Mouse (Mus musculus) cortical plate, adult 2 months (tissue): ENCODE data around the gene Apof. TPM values are rescaled to one million over a fixed set of nuclear protein-coding genes. Genes with fewer than 3 reads are reported as not detected.

Source experiments
- H3K27ac ChIP-seq: fragments of 200-500 bp; 2 replicates; pipeline ENCODE4 v1.5.1; 2012; ENCODE audit warnings: low read length, control low read depth, inconsistent platforms; ENCODE audit not compliant: insufficient read depth
- H3K4me1 ChIP-seq: fragments of 200-500 bp; 2 replicates; pipeline ENCODE4 v1.6.1; 2011; ENCODE audit warnings: low read length; ENCODE audit not compliant: control insufficient read depth, insufficient read depth
- H3K4me3 ChIP-seq: fragments of 200-500 bp; 2 replicates; pipeline ENCODE4 v1.5.1; 2011; ENCODE audit warnings: mild to moderate bottlenecking, low read length, control low read depth; ENCODE audit not compliant: insufficient read depth
- CTCF ChIP-seq: fragments of 200-500 bp; IDR thresholded peaks from 2 replicates; pipeline ENCODE4 v1.5.1; 2011; ENCODE audit warnings: mild to moderate bottlenecking, control low read depth, low read length; ENCODE audit not compliant: insufficient read depth; ENCODE audit errors: extremely low read depth
- POLR2A ChIP-seq: fragments of 200-500 bp; IDR thresholded peaks from 2 replicates; pipeline ENCODE4 v1.6.1; 2011; ENCODE audit warnings: mild to moderate bottlenecking, low read length, control low read depth; ENCODE audit not compliant: insufficient read depth; ENCODE audit errors: extremely low read depth
- polyA plus RNA-seq: library from polyadenylated mRNA; depleted of rRNA; stranded (reverse); fragments of >200 nt; gene quantifications from 2 replicates; pipeline ENCODE4 v1.2.3, GENCODE M21; 2012; rRNA removed

Gene Apof
- 0.23 and 0.29 TPM in 2 replicates for polyA plus RNA-seq

- no peak for TF ChIP-seq CTCF
- TF ChIP-seq POLR2A: no peak
- Histone ChIP-seq H3K4me3 (no peak within 1 kb of the TSS), H3K27ac (no peak within 1 kb of the TSS), H3K4me1 (0 out of 2 replicates have a peak, but pooled peaks cover 1% of the 10 kb centered on the region)
These were observed at the start of gene Apof for GRCm38 (mm10) chr10:128268371-128268770. Apof (plus strand) TSS chr10:128268671.

DNA sequence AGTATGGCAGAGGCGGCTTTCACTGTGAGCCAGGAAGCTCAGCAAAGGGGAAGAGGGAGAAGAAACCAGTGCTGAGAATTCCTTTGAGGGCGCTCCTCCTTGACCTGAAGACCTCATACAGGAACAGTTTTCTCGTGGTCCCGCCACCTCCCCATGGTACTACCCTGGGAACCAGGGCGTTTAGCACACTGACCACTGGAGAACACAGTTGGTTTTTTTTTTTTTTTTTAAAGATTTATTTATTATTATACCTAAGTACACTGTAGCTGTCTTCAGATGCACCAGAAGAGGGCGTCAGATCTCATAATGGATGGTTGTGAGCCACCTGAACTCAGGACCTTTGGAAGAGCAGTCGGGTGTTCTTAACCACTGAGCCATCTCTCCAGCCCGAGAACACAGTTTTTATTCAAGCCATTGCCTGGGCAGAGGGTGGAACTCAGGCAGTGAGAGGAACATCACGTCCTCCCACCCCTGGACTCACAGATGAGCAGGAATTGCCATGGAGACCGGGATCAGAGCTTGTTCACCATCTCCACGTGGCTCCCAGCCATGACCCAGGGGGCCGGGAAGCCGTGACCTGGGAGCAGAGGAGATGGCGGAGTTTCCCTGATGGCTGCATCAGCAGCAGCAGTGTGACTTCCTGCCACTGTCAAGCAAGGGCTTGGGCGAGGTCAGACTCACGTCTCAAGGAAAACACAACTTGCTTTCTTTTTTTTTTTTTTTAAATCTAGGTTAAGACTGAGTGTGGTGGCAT is 46.8 kb upstream of the Apof start:
- H3K27ac ChIP-seq: no peak overlapping the region
- no peak overlapping the region for H3K4me3 ChIP-seq
- TF ChIP-seq CTCF: no peak
- no peak for TF ChIP-seq POLR2A
- no peaks in the 10 kb centered on the region; the same call in 1 of the 2 replicates for H3K4me1 ChIP-seq

- no peak for TF ChIP-seq CTCF
- no peak overlapping the region for H3K27ac ChIP-seq
- no peak overlapping the region for H3K4me3 ChIP-seq
- no peaks in the 10 kb centered on the region; the same call in 1 of the 2 replicates for H3K4me1 ChIP-seq
These were observed 43.4 kb upstream of the Apof start for GRCm38 (mm10) chr10:128225064-128225463.

GRCm38 (mm10) chr10:128225538-128225937 is 42.9 kb upstream of the Apof start, which contains the start of gene Mip:
Mip (plus strand) TSS chr10:128225838.
- no peak within 1 kb of the TSS for H3K4me3 ChIP-seq
- no peak within 1 kb of the TSS for H3K27ac ChIP-seq
- TF ChIP-seq CTCF: no peak
- TF ChIP-seq POLR2A: no peak
- no peaks in the 10 kb centered on the region; the same call in 1 of the 2 replicates for H3K4me1 ChIP-seq

DNA sequence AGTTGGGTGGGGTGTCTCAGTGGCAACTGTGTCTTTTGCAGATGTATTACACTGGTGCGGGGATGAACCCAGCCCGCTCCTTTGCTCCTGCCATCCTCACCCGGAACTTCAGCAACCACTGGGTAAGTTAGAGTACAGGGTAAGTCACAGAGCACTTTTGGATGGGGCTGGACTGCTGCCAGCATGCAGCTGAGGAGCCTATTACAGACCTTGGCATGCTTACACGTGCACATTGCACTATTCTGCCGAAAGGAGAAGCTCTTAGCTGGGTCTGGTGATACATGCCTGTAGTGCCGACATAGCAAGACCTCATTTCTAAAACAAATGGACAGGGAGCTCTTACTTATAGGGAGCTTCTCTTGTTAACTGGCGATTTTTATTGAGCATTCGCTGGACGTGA is 40.9 kb upstream of the Apof start:
- Histone ChIP-seq H3K27ac (no peak overlapping the region), H3K4me1 (no peaks in the 10 kb centered on the region; the same call in 1 of the 2 replicates), H3K4me3 (no peak overlapping the region)
- no peak for TF ChIP-seq CTCF
- no peak for TF ChIP-seq POLR2A

DNA sequence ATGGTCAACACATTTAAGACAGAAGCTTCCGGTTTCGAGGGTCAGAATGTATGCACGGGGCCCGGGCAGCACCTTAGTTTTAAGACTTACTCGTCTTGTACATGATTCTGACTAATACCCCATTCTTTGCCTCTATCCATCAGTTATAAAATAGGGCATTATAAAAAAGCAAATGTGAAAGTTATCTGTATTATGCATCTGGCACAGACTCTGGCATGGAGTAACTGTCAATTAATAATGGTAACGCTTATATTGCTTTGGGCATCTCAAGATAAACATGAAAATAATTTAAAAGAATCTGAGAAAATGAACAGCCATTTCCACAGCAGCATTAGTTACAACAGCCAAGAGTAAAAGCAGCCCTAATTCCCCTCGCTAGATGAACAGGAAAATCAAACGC is 40.5 kb upstream of the Apof start:
- Histone ChIP-seq H3K4me3 (no peak overlapping the region), H3K4me1 (no peaks in the 10 kb centered on the region; the same call in 1 of the 2 replicates), H3K27ac (no peak overlapping the region)
- TF ChIP-seq CTCF: no peak
- TF ChIP-seq POLR2A: no peak

- TF ChIP-seq POLR2A (no peak), CTCF (no peak)
- Histone ChIP-seq H3K4me3 (no peak overlapping the region), H3K4me1 (no peaks in the 10 kb centered on the region), H3K27ac (no peak overlapping the region)
These were observed 37.9 kb upstream of the Apof start for GRCm38 (mm10) chr10:128230582-128230981.

- TF ChIP-seq POLR2A (no peak), CTCF (no peak)
- H3K4me1 ChIP-seq: no peaks in the 10 kb centered on the region; the same call in 1 of the 2 replicates
- H3K27ac ChIP-seq: no peak overlapping the region
- H3K4me3 ChIP-seq: peak overlapping the region; percentile 91; the same call in 1 of the 2 replicates
These were observed 37.3 kb upstream of the Apof start for GRCm38 (mm10) chr10:128231146-128231545.

DNA sequence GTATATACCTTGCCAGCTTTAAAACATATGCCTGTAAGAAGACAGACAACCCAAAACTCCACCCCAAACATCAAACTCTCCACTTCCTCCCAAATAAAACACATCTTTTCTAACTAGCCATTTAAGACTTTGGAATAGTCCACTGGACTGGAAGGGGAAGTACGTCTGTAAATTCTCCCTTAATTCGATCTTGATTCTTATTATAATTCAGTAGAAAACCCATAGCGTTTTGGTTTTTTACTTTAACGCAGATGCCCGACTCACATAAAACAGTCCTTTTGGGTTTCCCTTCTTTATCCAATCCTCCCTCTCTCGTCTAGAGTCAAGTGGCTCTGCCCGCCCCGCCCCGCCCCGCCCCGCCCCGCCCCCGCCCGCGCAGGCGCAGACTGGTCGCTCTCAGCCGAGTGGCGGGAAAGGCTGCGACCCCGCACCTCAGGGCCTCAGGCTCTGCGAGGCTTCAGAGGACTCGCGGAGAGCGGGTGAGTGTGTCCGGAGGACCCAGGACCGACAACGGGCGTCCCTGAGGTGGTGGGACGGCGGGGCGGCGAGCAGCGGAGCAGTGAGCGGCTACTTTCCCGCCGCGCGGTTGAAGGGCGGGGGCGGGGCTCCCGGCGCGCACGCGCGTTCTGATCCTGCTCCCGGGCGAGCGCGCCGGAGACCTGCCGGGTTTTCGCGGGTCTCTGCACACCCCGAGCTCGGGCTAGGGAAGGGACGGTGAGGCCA is 36.6 kb upstream of the Apof start, which contains the start of gene Timeless:
Timeless (plus strand) TSS at position 369 of the 723 bp plus-strand sequence.
- Histone ChIP-seq H3K4me1 (no peaks in the 10 kb centered on the region; the same call in 1 of the 2 replicates), H3K27ac (peak within 1 kb of the TSS; percentile 85), H3K4me3 (peak within 1 kb of the TSS; percentile 91)
- peak; percentile 83 for TF ChIP-seq POLR2A
- no peak for TF ChIP-seq CTCF

DNA sequence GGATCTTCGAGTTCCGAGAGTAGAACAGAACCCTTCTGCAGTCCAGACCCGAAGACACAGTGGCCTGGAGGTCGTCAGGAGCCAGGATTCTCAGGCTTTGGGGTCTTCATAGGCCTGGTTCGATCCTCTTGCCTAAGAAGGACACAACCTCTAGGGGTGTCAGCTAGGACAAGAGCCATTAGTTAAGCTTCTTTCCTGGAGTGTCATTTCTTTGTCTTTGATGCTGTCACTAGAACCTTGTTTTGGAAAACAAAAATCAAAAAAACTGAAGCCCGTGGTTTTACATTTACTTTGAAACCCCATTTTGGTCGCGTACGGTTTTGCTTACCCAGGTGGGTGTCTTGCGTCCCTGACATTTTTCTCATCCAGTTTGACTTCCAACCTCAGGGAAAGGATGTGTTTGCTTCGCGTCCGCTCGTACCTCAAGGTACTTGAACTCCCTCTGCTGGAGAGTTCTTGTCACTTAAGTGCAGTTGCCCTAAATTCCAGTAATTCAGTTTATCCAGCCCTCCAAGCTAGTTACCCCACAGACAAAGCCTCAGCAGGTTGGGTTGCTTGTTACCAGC is 36.0 kb upstream of the Apof start:
- Histone ChIP-seq H3K27ac (peak overlapping the region; percentile 85), H3K4me3 (peak overlapping the region; percentile 91), H3K4me1 (no peaks in the 10 kb centered on the region; the same call in 1 of the 2 replicates)
- TF ChIP-seq POLR2A (no peak), CTCF (peak; percentile 82)
